Mouse (Mus musculus): ENCODE measurements around the gene Bckdha. TPM values are rescaled to one million over a fixed set of nuclear protein-coding genes. Genes with fewer than 3 reads are reported as not detected.
A peak's percentile ranks its signal among the peaks of the same experiment; 100 is the strongest.

Bckdha gene
- polyA plus RNA-seq, 1 experiment from 2014 or later, result 39.6 TPM

DNA sequence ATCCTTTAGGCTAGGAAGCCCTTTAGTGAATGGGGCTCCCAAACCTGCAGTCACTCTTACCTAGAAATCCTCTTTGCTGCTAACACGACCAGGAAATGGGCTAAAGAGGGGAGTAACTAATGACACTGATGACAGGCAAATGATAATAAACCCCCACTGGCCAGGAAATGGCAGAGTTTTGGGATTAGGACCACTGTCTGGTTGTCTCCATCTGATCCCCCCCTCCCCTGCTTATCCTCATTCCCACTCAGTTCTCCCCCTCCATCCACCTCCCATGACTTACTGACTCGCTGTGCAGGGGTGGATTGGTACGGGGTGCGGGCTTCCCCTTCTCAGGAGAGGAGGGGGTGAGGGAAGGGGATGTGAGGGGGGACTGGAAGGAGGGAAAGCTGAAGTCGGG lies 31.3 kb upstream of the Bckdha start:
- H3K9ac ChIP-seq (replicated peaks), result no peak overlapping the region

DNA sequence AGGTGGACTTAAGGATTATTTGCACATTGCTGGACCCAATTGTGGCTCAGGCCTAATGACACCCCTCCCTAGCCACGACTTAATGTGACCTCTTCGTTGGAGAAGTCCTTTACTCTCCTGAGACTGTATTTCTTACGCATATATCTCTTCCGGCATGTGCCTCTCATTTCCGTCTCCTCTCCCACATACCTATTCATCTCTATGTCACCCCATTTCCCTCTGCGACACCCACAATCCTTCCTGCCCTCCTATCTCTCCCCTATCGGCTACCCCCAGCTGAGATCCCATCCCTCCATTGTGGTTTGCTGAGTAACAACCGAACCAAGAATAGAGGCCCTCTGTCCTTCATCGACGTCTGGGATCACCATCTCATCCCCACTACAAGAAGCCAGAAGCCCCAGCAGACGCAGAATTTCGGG lies 30.8 kb upstream of the Bckdha start:
- Histone ChIP-seq H3K9ac (replicated peaks) (peak overlapping the region; percentile 31; the same call in 1 of the 2 replicates), H3K4me1 (peaks cover 37% of the 10 kb centered on the region), H3K27me3 (replicated peaks) (peaks cover 63% of the 10 kb centered on the region), H3K4me3 (replicated peaks) (peak overlapping the region; percentile 45), H3K4me2 (peak overlapping the region; percentile 84), H3K36me3 (no peaks in the 10 kb centered on the region), H3K9me3 (replicated peaks) (no peaks in the 10 kb centered on the region), H3K27ac (replicated peaks) (no peak overlapping the region)
- WGBS, result 7% methylated on average over 12 of the region's 12 CpGs
- no peak for ATAC-seq (ENCODE audit: low FRiP score)

More for the DNA sequence above, 31.3 kb upstream of the Bckdha start:
- Histone ChIP-seq H3K27me3 (replicated peaks) (peaks cover 58% of the 10 kb centered on the region), H3K27ac (replicated peaks) (no peak overlapping the region), H3K9me3 (replicated peaks) (no peaks in the 10 kb centered on the region), H3K4me2 (peak overlapping the region; percentile 84), H3K4me3 (replicated peaks) (peak overlapping the region; percentile 45; the same call in 1 of the 2 replicates), H3K4me1 (peaks cover 37% of the 10 kb centered on the region), H3K36me3 (no peaks in the 10 kb centered on the region)
- ATAC-seq (ENCODE audit: low FRiP score), result no peak
- 24% methylated on average over 5 of the region's 5 CpGs for WGBS

- ATAC-seq (ENCODE audit: low FRiP score), result peak; percentile 35; the same call in 1 of the 2 replicates
- H3K27ac ChIP-seq (replicated peaks), result 0 out of 2 replicates have a peak overlapping the region, but pooled peaks have one; percentile 23
- H3K4me2 ChIP-seq, result peak overlapping the region; percentile 84
- peak overlapping the region; percentile 45 for H3K4me3 ChIP-seq (replicated peaks)
- peaks cover 63% of the 10 kb centered on the region for H3K27me3 ChIP-seq (replicated peaks)
- 1% methylated on average over 52 of the region's 52 CpGs for WGBS
- peaks cover 37% of the 10 kb centered on the region for H3K4me1 ChIP-seq
- no peaks in the 10 kb centered on the region for H3K9me3 ChIP-seq (replicated peaks)
- peak overlapping the region; percentile 31 for H3K9ac ChIP-seq (replicated peaks)
- H3K36me3 ChIP-seq, result no peaks in the 10 kb centered on the region
Observed at GRCm38 (mm10) chr7:25688810-25689586, 30.2 kb upstream of the Bckdha start.

DNA sequence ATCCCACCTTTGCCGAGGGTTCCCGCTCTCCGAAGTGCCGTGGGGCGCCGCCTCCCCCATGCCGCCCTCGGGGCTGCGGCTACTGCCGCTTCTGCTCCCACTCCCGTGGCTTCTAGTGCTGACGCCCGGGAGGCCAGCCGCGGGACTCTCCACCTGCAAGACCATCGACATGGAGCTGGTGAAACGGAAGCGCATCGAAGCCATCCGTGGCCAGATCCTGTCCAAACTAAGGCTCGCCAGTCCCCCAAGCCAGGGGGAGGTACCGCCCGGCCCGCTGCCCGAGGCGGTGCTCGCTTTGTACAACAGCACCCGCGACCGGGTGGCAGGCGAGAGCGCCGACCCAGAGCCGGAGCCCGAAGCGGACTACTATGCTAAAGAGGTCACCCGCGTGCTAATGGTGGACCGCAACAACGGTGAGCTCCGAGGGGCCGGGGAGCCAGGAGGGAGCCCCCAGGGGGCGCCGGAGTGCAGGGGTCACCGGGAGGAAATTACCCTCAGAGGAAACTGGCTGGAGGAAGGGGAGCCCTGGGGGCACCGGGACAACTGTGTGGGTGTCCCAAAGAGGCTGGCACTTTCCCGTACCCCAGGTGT lies 29.1 kb upstream of the Bckdha start:
- Histone ChIP-seq H3K4me2 (peak overlapping the region; percentile 84), H3K27ac (replicated peaks) (0 out of 2 replicates have a peak overlapping the region, but pooled peaks have one; percentile 18), H3K9ac (replicated peaks) (peak overlapping the region; percentile 44), H3K9me3 (replicated peaks) (no peaks in the 10 kb centered on the region), H3K4me3 (replicated peaks) (peak overlapping the region; percentile 45), H3K36me3 (no peaks in the 10 kb centered on the region), H3K4me1 (peaks cover 37% of the 10 kb centered on the region), H3K27me3 (replicated peaks) (peaks cover 63% of the 10 kb centered on the region)
- under 1% methylated on average over 47 of the region's 47 CpGs for WGBS
- ATAC-seq (ENCODE audit: low FRiP score), result no peak

GRCm38 (mm10) chr7:25686680-25687531 lies 28.1 kb upstream of the Bckdha start, which contains the start of gene Tgfb1:
Gene Tgfb1 (plus strand): TSS chr7:25687002.
- H3K27me3 ChIP-seq (replicated peaks), result peaks cover 63% of the 10 kb centered on the region
- no peaks in the 10 kb centered on the region for H3K36me3 ChIP-seq
- peak within 1 kb of the TSS; percentile 51 for H3K27ac ChIP-seq (replicated peaks)
- peak within 1 kb of the TSS; percentile 45 for H3K4me3 ChIP-seq (replicated peaks)
- peaks cover 38% of the 10 kb centered on the region for H3K4me1 ChIP-seq
- no peak for ATAC-seq (ENCODE audit: low FRiP score)
- under 1% methylated on average over 50 of the region's 69 CpGs for WGBS
- H3K9me3 ChIP-seq (replicated peaks), result no peaks in the 10 kb centered on the region
- peak within 1 kb of the TSS; percentile 46 for H3K9ac ChIP-seq (replicated peaks)
- peak within 1 kb of the TSS; percentile 84 for H3K4me2 ChIP-seq

- no peak overlapping the region for H3K9ac ChIP-seq (replicated peaks)
- H3K9me3 ChIP-seq (replicated peaks), result no peaks in the 10 kb centered on the region
- peak overlapping the region; percentile 84 for H3K4me2 ChIP-seq
- 72% methylated on average over 21 of the region's 21 CpGs for whole genome bisulfite sequencing
- no peaks in the 10 kb centered on the region for H3K36me3 ChIP-seq
- no peak overlapping the region for H3K27ac ChIP-seq (replicated peaks)
- ATAC-seq (ENCODE audit: low FRiP score), result no peak
- no peak overlapping the region for H3K4me3 ChIP-seq (replicated peaks)
- peaks cover 47% of the 10 kb centered on the region for H3K4me1 ChIP-seq
- H3K27me3 ChIP-seq (replicated peaks), result peaks cover 61% of the 10 kb centered on the region
Observed at GRCm38 (mm10) chr7:25685926-25686470, 27.2 kb upstream of the Bckdha start.

- Histone ChIP-seq H3K4me1 (peaks cover 53% of the 10 kb centered on the region), H3K9ac (replicated peaks) (no peak overlapping the region), H3K4me2 (no peak overlapping the region), H3K4me3 (replicated peaks) (no peak overlapping the region), H3K27me3 (replicated peaks) (peaks cover 49% of the 10 kb centered on the region), H3K27ac (replicated peaks) (no peak overlapping the region), H3K36me3 (no peaks in the 10 kb centered on the region), H3K9me3 (replicated peaks) (no peaks in the 10 kb centered on the region)
- ATAC-seq (ENCODE audit: low FRiP score), result no peak
- 92% methylated on average over 6 of the region's 6 CpGs for WGBS
Observed at GRCm38 (mm10) chr7:25684659-25685058, 25.9 kb upstream of the Bckdha start.

- Histone ChIP-seq H3K36me3 (no peaks in the 10 kb centered on the region), H3K4me2 (no peak overlapping the region), H3K4me1 (peaks cover 43% of the 10 kb centered on the region), H3K4me3 (replicated peaks) (no peak overlapping the region), H3K9ac (replicated peaks) (no peak overlapping the region), H3K27ac (replicated peaks) (no peak overlapping the region), H3K9me3 (replicated peaks) (no peaks in the 10 kb centered on the region), H3K27me3 (replicated peaks) (peaks cover 38% of the 10 kb centered on the region)
- WGBS, result 80% methylated on average over 7 of the region's 7 CpGs
- ATAC-seq (ENCODE audit: low FRiP score), result no peak
Observed at GRCm38 (mm10) chr7:25683474-25684180, 24.8 kb upstream of the Bckdha start.

DNA sequence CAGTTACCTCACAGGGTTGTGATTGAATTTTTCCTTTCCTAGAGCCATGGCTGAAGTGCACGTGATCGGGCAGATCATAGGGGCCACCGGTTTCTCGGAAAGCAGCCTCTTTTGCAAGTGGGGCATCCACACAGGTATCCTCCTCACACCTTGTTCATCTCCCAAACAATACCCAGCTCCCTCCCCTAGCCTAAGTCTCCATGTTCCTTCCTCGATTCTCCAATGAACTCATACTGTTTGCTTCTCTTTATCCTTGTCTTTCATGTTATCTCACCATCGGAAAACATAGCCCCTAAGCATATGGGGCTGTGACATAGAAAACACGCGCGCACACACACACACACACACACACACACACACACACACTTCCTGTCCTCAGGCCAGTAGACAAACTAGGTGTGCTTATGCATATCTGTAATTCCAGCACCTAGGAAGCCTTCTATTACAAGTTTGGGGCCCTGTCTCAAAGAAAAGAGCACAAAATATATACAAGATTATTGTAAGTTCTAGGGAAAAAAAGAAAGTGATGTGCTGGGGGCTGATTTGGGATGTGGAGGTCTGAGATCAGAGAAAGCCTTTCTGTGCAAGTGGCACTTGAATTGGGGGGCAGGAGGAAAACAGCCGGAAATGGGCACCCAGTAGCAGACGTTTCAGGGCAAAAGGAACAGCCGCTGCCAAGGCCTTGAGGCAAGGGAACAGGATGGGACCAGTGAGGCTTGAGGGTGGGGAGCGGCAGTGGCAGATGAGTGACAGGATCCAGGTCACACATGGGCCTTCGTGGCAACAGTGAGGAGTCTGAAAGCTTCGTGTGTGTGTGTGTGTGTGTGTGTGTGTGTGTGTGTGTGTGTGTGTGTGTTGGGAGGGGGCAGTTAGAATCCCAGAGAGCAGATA lies 22.8 kb upstream of the Bckdha start:
- Histone ChIP-seq H3K4me1 (peaks cover 28% of the 10 kb centered on the region), H3K4me3 (replicated peaks) (peak overlapping the region; percentile 56), H3K9ac (replicated peaks) (peak overlapping the region; percentile 60), H3K36me3 (no peaks in the 10 kb centered on the region), H3K27ac (replicated peaks) (peak overlapping the region; percentile 95), H3K27me3 (replicated peaks) (peaks cover 21% of the 10 kb centered on the region), H3K9me3 (replicated peaks) (no peaks in the 10 kb centered on the region), H3K4me2 (peak overlapping the region; percentile 64)
- 61% methylated on average over 15 of the region's 15 CpGs for WGBS
- ATAC-seq (ENCODE audit: low FRiP score), result peak; percentile 32
